8 mouse cellular contexts compared by ENCODE assay signal in the genomic region with DNA sequence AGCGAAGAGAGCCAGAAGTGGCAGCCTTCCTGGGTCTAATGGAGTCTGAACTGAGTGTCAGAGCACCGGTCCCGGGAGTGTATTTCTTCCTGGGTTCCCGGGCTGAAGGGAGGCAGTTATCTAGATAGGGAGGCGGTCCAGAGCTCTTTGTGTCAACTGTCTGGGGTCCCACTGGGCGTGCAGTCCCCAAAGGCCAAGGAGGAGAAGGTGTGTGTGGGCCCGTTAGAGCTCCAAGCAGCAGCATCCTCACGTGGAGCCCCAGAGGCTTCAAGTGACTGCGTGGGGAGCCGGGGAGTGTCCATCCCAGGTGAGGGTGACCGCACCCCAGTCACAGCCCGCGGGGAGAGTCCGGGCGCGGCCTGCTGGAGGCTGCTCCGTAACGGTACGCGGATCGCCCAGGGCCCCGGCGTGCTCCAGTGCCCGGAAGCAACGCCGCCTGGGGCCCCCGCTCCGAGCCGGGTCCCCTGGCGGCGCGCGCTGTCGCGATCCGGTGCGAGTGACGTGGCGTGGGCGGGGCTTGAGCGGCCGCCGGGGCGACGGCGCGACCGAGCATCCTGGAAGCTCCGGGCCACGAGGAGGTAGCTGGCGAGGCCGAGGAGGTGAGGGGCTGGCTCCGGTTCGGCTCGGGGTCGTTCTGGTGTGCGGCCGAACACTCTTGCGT. TPM values are rescaled to one million over a fixed set of nuclear protein-coding genes. Genes with fewer than 3 reads are reported as not detected.
DNase-seq lines count a peak whose midpoint lies in the region; ATAC-seq lines count a peak whose summit lies in the region.

A gene (plus strand): TSS at position 502 of the 661 bp plus-strand sequence.

- no peaks in the 10 kb centered on the region for H3K27me3 ChIP-seq in intestine, embryonic 14.5 days (replicated peaks; ENCODE audit: control insufficient read depth, insufficient read depth, low read length)

- peak; percentile 87 for ATAC-seq in intestine, embryonic 14.5 days (replicated peaks; ENCODE audit: low FRiP score, low TSS enrichment, low read depth)
- peak; percentile 68 for ATAC-seq in megakaryocyte-erythroid progenitor cell, adult 5-6 weeks (replicated peaks; ENCODE audit: low FRiP score, low TSS enrichment, poor library complexity, severe bottlenecking)

- DNase-seq in adrenal gland, adult (ENCODE audit: inconsistent age in 2 of 2, low spot score in 1 of 2) = peak; percentile 84 to 95
- peak; percentile 85 for DNase-seq in embryo, embryonic 10.5 days (ENCODE audit: low spot score)
- DNase-seq in gastrocnemius, postnatal 25 days = peak; percentile 82
- peak; percentile 89 for DNase-seq in intestine, embryonic 14.5 days (ENCODE audit: low spot score)
- peak; percentile 76 to 88 for DNase-seq in left cerebral cortex, postnatal 14 days (ENCODE audit: low spot score in 2 of 2)
- DNase-seq in right cerebral cortex, postnatal 25 days = peak; percentile 93
- peak; percentile 68 for DNase-seq in yolk sac, embryonic 10.5 days (ENCODE audit: low spot score)

- peak within 1 kb of the TSS; percentile 69 for H3K27ac ChIP-seq in intestine, embryonic 14.5 days (ENCODE audit: low read depth)

- H3K4me1 ChIP-seq in intestine, embryonic 14.5 days (replicated peaks; ENCODE audit: control insufficient read depth, insufficient read depth, low read length) = peaks cover 4% of the 10 kb centered on the region; the same call in 1 of the 2 replicates

- intact Hi-C loops in left cerebral cortex, postnatal 14 days (cut with DNase I) = loop anchor here (5.0 to 10.0 kb wide), 2 partner anchors 34 to 236 kb away; no protein-coding TSS in a partner anchor

- H3K4me2 ChIP-seq in intestine, embryonic 14.5 days (ENCODE audit: low read length) = peak within 1 kb of the TSS; percentile 93

- H3K9ac ChIP-seq in intestine, embryonic 14.5 days (ENCODE audit: low read length) = peak within 1 kb of the TSS; percentile 64

- peaks cover 12% of the 10 kb centered on the region for H3K36me3 ChIP-seq in intestine, embryonic 14.5 days (ENCODE audit: control insufficient read depth, insufficient read depth, low read length)

- H3K4me3 ChIP-seq in intestine, embryonic 14.5 days (ENCODE audit: low read depth, low read length) = peak within 1 kb of the TSS; percentile 58

- WGBS in intestine, embryonic 14.5 days = under 1% methylated on average over 52 of the region's 59 CpGs

- no peaks in the 10 kb centered on the region for H3K9me3 ChIP-seq in intestine, embryonic 14.5 days (ENCODE audit: control insufficient read depth, low read length)

RNA-seq across cellular contexts. Expression of the gene that starts here (rescaled TPM):
- 1 to 10 TPM; 7.9 to 8.6 TPM for total RNA-seq in gastrocnemius, postnatal 25 days (2021)
- polyA plus RNA-seq in intestine, embryonic 14.5 days (2014; fragmentation: Nextera tagmentation; extraction: Ambion mirVana) = 68.9 and 73.2 TPM in 2 replicates
- total RNA-seq in left cerebral cortex, postnatal 14 days (2021) = 10 to 100 TPM; 26.8 to 29.9 TPM
- total RNA-seq in megakaryocyte-erythroid progenitor cell, adult 5-6 weeks (2014; fragmentation: Nextera tagmentation) = 2.6 and 4.2 TPM in 2 replicates
- total RNA-seq in megakaryocyte-erythroid progenitor cell, adult 5-6 weeks (2017) = 5.1 and 6.7 TPM in 2 replicates

Comparison
In these comparisons a context has a peak if more than half of its experiments do, and no peak if none do; other contexts are left out.
1. Peak in every context shown above with its lines: DNase-seq, ATAC-seq, H3K4me3 ChIP-seq and H3K27ac ChIP-seq.